Mouse (Mus musculus) liver, embryonic 11.5 days (tissue): Measurements from ENCODE around the gene Tsen15. TPM values are rescaled to one million over a fixed set of nuclear protein-coding genes. Genes with fewer than 3 reads are reported as not detected.
A peak's percentile ranks its signal among the peaks of the same experiment; 100 is the strongest.

Experiments
- ATAC-seq: fragments of 200-750 bp; cut with Nextera tagmentation; replicated peaks from 2 replicates; pipeline ENCODE4 v1.8.0; 2017; ENCODE audit warnings: moderate number of reproducible peaks, mild to moderate bottlenecking, moderate TSS enrichment, moderate library complexity; ENCODE audit not compliant: low FRiP score
- DNase-seq: peaks from one replicate; pipeline ENCODE4 v3.0.0-alpha.2; 2017; ENCODE audit warnings: low spot score
- H3K27ac ChIP-seq: fragments of 300-500 bp; sonication (generic); 2 replicates; pipeline ENCODE4 v1.5.1; 2014; ENCODE audit warnings: mild to moderate bottlenecking, low read depth, low read length, control low read depth
- H3K27me3 ChIP-seq: fragments of 300-500 bp; sonication (generic); replicated peaks from 2 replicates; pipeline ENCODE4 v1.6.1; 2014; ENCODE audit warnings: low read length, mixed read lengths; ENCODE audit not compliant: control insufficient read depth, insufficient read depth
- H3K36me3 ChIP-seq: fragments of 300-500 bp; sonication (generic); 2 replicates; pipeline ENCODE4 v1.6.1; 2014; ENCODE audit warnings: mild to moderate bottlenecking, low read length, moderate library complexity, mixed read lengths; ENCODE audit not compliant: control insufficient read depth, insufficient read depth
- H3K4me1 ChIP-seq: fragments of 300-500 bp; sonication (generic); replicated peaks from 2 replicates; pipeline ENCODE4 v1.6.1; 2014; ENCODE audit warnings: low read length, mixed read lengths; ENCODE audit not compliant: control insufficient read depth, insufficient read depth
- H3K4me2 ChIP-seq: fragments of 300-500 bp; sonication (generic); 2 replicates; pipeline ENCODE4 v1.6.1; 2014; ENCODE audit warnings: mild to moderate bottlenecking, control low read depth, moderate library complexity
- H3K4me3 ChIP-seq: fragments of 300-500 bp; sonication (generic); 2 replicates; pipeline ENCODE4 v1.5.1; 2014; ENCODE audit warnings: low read depth, low read length, control low read depth
- H3K9ac ChIP-seq: fragments of 300-500 bp; sonication (generic); 2 replicates; pipeline ENCODE4 v1.6.1; 2014; ENCODE audit warnings: low read depth, low read length, control low read depth
- H3K9me3 ChIP-seq: fragments of 300-500 bp; sonication (generic); 2 replicates; pipeline ENCODE4 v1.6.1; 2016; ENCODE audit warnings: low read length, inconsistent platforms, mixed read lengths; ENCODE audit not compliant: control insufficient read depth
- WGBS: fragments of 180-500 bp; shearing (Covaris S2); extraction: QIAGEN DNeasy Blood & Tissue Kit; methylation state at CpG from one replicate; pipeline ENCODE4 v1.1.7; 2014; 5-methylcytosine and 5-hydroxymethylcytosine counted together
- polyA plus RNA-seq: library from polyadenylated mRNA; unstranded; fragments of >200 nt; fragmentation: Nextera tagmentation; extraction: Ambion mirVana; gene quantifications from 2 replicates; pipeline ENCODE4 v1.2.1, GENCODE M21; 2014

Tsen15 gene
- 74.8 and 84.0 TPM in 2 replicates for polyA plus RNA-seq

- Histone ChIP-seq H3K9ac (peak within 1 kb of the TSS; percentile 88), H3K4me2 (peak within 1 kb of the TSS; percentile 75), H3K9me3 (no peaks in the 10 kb centered on the region), H3K27me3 (no peaks in the 10 kb centered on the region), H3K36me3 (peaks cover 10% of the 10 kb centered on the region; the same call in 1 of the 2 replicates), H3K27ac (peak within 1 kb of the TSS; percentile 73), H3K4me3 (peak within 1 kb of the TSS; percentile 86), H3K4me1 (peaks cover 2% of the 10 kb centered on the region)
- under 1% methylated on average over 57 of the region's 57 CpGs for WGBS
- DNase-seq (peak; percentile 82), ATAC-seq (peak; percentile 97)
These were observed at the start of gene Tsen15 for GRCm38 (mm10) chr1:152386188-152386835. Gene Tsen15, minus strand, starts transcription at chr1:152386688.

- 70% methylated on average over 4 of the region's 4 CpGs for WGBS
- DNase-seq = no peak
- H3K9me3 ChIP-seq = no peaks in the 10 kb centered on the region
- H3K4me3 ChIP-seq = no peak overlapping the region
- no peak overlapping the region for H3K9ac ChIP-seq
- H3K36me3 ChIP-seq = no peaks in the 10 kb centered on the region
- no peak overlapping the region for H3K4me2 ChIP-seq
- no peaks in the 10 kb centered on the region for H3K4me1 ChIP-seq
- no peak for ATAC-seq
- H3K27ac ChIP-seq = no peak overlapping the region
- no peaks in the 10 kb centered on the region for H3K27me3 ChIP-seq
These were observed 47.7 kb upstream of the Tsen15 start for GRCm38 (mm10) chr1:152434166-152434565.

- 71% methylated on average over 7 of the region's 7 CpGs for WGBS
- no peak overlapping the region for H3K4me2 ChIP-seq
- DNase-seq (no peak), ATAC-seq (no peak)
- no peak overlapping the region for H3K27ac ChIP-seq
- no peak overlapping the region for H3K9ac ChIP-seq
- H3K27me3 ChIP-seq = no peaks in the 10 kb centered on the region
- no peaks in the 10 kb centered on the region for H3K36me3 ChIP-seq
- no peaks in the 10 kb centered on the region for H3K4me1 ChIP-seq
- no peak overlapping the region for H3K4me3 ChIP-seq
- H3K9me3 ChIP-seq = no peaks in the 10 kb centered on the region
These were observed 43.3 kb upstream of the Tsen15 start for GRCm38 (mm10) chr1:152429805-152430204.

GRCm38 (mm10) chr1:152427912-152428581 lies 41.6 kb upstream of the Tsen15 start:
- ATAC-seq (no peak), DNase-seq (no peak)
- Histone ChIP-seq H3K4me2 (no peak overlapping the region), H3K4me3 (no peak overlapping the region), H3K27ac (no peak overlapping the region), H3K9ac (no peak overlapping the region), H3K4me1 (no peaks in the 10 kb centered on the region), H3K9me3 (no peaks in the 10 kb centered on the region), H3K36me3 (no peaks in the 10 kb centered on the region), H3K27me3 (no peaks in the 10 kb centered on the region)
- WGBS = 47% methylated on average over 12 of the region's 12 CpGs

- no peak for ATAC-seq
These were observed 36.6 kb upstream of the Tsen15 start for GRCm38 (mm10) chr1:152423052-152423451.

DNA sequence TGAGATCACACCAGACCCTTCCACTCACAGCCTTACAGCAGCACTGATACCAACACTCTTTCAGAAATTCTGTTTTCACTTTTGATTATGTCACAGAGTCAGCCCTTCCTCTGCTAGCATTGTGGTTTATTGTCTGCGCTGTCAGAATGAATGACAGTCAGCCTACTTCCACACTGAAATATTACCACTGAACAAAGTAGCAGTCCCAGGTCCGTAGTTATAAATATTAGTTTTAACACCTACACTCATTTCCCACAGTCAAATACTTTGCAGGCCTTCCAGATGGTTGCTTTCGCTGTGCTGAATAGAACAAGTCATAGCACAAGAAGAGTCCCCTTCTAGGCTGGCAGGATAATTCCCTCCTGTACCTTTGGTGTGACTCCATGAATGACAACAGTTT lies 35.8 kb upstream of the Tsen15 start:
- WGBS = 72% methylated on average over 3 of the region's 3 CpGs
- Histone ChIP-seq H3K4me1 (no peaks in the 10 kb centered on the region), H3K27ac (no peak overlapping the region)

More at GRCm38 (mm10) chr1:152423052-152423451, 36.6 kb upstream of the Tsen15 start:
- WGBS = 83% methylated on average over 3 of the region's 3 CpGs
- no peaks in the 10 kb centered on the region for H3K4me1 ChIP-seq
- H3K27ac ChIP-seq = no peak overlapping the region
- H3K9me3 ChIP-seq = no peaks in the 10 kb centered on the region
- H3K36me3 ChIP-seq = no peaks in the 10 kb centered on the region
- no peak for DNase-seq
- H3K27me3 ChIP-seq = no peaks in the 10 kb centered on the region
- H3K4me2 ChIP-seq = no peak overlapping the region
- H3K9ac ChIP-seq = no peak overlapping the region
- no peak overlapping the region for H3K4me3 ChIP-seq

DNA sequence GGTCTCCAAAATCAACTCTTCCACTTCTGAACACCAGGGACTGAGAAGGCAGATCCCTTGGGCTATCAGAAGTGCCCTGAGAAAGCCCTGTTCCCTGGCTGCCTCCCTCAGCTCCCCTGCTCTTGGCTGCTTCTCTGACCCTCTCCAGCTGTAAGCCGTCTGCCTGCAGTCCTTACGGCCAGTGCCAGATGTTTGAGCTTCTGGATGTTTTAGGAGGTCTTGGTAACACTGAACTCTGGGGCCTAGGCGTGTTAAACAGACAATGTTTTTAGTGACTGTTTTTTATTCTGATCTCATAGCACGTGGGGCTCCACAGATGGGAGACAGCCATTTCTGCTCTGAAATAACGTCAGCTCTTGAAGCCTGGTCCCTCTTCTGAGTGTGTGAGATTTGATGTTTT lies 31.1 kb upstream of the Tsen15 start:
- H3K4me1 ChIP-seq = no peaks in the 10 kb centered on the region
- 46% methylated on average over 5 of the region's 5 CpGs for whole genome bisulfite sequencing
- no peaks in the 10 kb centered on the region for H3K9me3 ChIP-seq
- H3K27me3 ChIP-seq = no peaks in the 10 kb centered on the region
- no peak overlapping the region for H3K9ac ChIP-seq
- ATAC-seq = no peak
- no peak overlapping the region for H3K4me2 ChIP-seq
- no peak for DNase-seq
- no peak overlapping the region for H3K27ac ChIP-seq
- H3K4me3 ChIP-seq = no peak overlapping the region
- H3K36me3 ChIP-seq = no peaks in the 10 kb centered on the region

More for the DNA sequence above, 35.8 kb upstream of the Tsen15 start:
- Histone ChIP-seq H3K4me2 (no peak overlapping the region), H3K9ac (no peak overlapping the region), H3K4me3 (no peak overlapping the region), H3K27me3 (no peaks in the 10 kb centered on the region), H3K36me3 (no peaks in the 10 kb centered on the region), H3K9me3 (no peaks in the 10 kb centered on the region)
- ATAC-seq (no peak), DNase-seq (no peak)

DNA sequence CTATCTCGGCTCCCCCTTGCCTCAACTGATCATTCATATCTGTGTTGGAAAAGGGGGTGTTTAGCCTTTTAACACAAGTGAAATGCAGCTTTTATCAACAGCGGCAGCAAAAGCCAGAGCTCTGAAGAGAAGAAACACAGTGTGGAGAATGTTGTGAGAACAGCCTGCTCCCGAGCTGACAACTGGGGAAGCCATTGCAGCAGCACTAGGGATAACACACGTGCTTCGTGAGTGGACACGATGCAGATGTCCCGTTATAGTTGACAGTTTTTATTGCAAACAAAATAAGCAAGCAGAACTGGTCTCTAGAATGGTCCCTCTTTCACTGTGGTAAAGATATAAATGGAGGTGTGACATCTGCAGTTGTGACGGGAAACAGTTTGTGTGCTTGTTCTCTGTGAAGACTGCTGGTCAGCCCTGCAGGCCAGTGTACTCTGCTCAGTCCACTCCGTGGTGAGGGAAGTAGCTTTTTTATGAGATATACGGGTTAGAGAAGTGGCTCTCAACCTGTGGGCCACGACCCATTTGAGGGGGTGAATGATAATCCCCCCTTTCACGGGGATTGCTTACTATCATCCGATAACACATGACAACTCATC lies 29.9 kb upstream of the Tsen15 start:
- no peaks in the 10 kb centered on the region for H3K27me3 ChIP-seq
- no peaks in the 10 kb centered on the region for H3K4me1 ChIP-seq
- H3K27ac ChIP-seq = no peak overlapping the region
- no peak overlapping the region for H3K9ac ChIP-seq
- H3K9me3 ChIP-seq = no peaks in the 10 kb centered on the region
- H3K4me3 ChIP-seq = no peak overlapping the region
- 65% methylated on average over 13 of the region's 13 CpGs for WGBS
- H3K4me2 ChIP-seq = no peak overlapping the region
- no peak for ATAC-seq
- DNase-seq = no peak
- no peaks in the 10 kb centered on the region for H3K36me3 ChIP-seq
